Mouse (Mus musculus) heart, postnatal 14 days (tissue): ENCODE data around the gene Gm20388. TPM values are rescaled to one million over a fixed set of nuclear protein-coding genes. Genes with fewer than 3 reads are reported as not detected.

Source experiments
- DNase-seq, 2 experiments: peaks; one replicate each; pipeline ENCODE4 v3.0.0; 2021 to 2022
- intact Hi-C: fragments of 180-260 bp; cut with DNase I; formaldehyde crosslinking; loops from one replicate; pipeline ENCODE4 v1.15.1; 2025
- total RNA-seq, 2 experiments: library from RNA; stranded (reverse); gene quantifications; 2 replicates each; pipeline ENCODE4 v1.2.3; 2021

The Gm20388 gene
- total RNA-seq, 2 experiments from 2014 or later: 0.24 TPM; not detected in 1

GRCm38 (mm10) chr8:120847279-120847678 is 936.6 kb downstream of the Gm20388 start:
- DNase-seq: no peak
- intact Hi-C loops: no loop called here

GRCm38 (mm10) chr8:120847735-120848134 is 937.1 kb downstream of the Gm20388 start:
- intact Hi-C loops: no loop called here
- DNase-seq: no peak

- no peak for DNase-seq
- intact Hi-C loops: no loop called here
These were observed 937.8 kb downstream of the Gm20388 start for GRCm38 (mm10) chr8:120848434-120848833.

GRCm38 (mm10) chr8:120851411-120851810 is 940.8 kb downstream of the Gm20388 start:
- intact Hi-C loops: no loop called here
- no peak for DNase-seq

- intact Hi-C loops: no loop called here
- no peak for DNase-seq
These were observed 949.2 kb downstream of the Gm20388 start for GRCm38 (mm10) chr8:120859881-120860280.

GRCm38 (mm10) chr8:120860423-120861126 is 949.9 kb downstream of the Gm20388 start:
- no peak for DNase-seq
- intact Hi-C loops: no loop called here

GRCm38 (mm10) chr8:120863683-120864082 is 953.0 kb downstream of the Gm20388 start:
- intact Hi-C loops: no loop called here
- no peak for DNase-seq

- intact Hi-C loops: no loop called here
These were observed 956.7 kb downstream of the Gm20388 start for GRCm38 (mm10) chr8:120867386-120867785.

GRCm38 (mm10) chr8:120872661-120873060 is 962.0 kb downstream of the Gm20388 start:
- no peak for DNase-seq
- intact Hi-C loops: no loop called here

More at GRCm38 (mm10) chr8:120867386-120867785, 956.7 kb downstream of the Gm20388 start:
- no peak for DNase-seq

GRCm38 (mm10) chr8:120876010-120876918 is 965.6 kb downstream of the Gm20388 start:
- DNase-seq: no peak
- intact Hi-C loops: no loop called here

- intact Hi-C loops: no loop called here
- DNase-seq: no peak
These were observed 966.4 kb downstream of the Gm20388 start for GRCm38 (mm10) chr8:120877005-120877404.

GRCm38 (mm10) chr8:120879928-120880327 is 969.3 kb downstream of the Gm20388 start:
- intact Hi-C loops: no loop called here
- DNase-seq: no peak

- intact Hi-C loops: no loop called here
- no peak for DNase-seq
These were observed 971.0 kb downstream of the Gm20388 start for GRCm38 (mm10) chr8:120881634-120882033.

GRCm38 (mm10) chr8:120882657-120883056 is 972.0 kb downstream of the Gm20388 start:
- no peak for DNase-seq
- intact Hi-C loops: no loop called here

GRCm38 (mm10) chr8:120883369-120883768 is 972.7 kb downstream of the Gm20388 start:
- intact Hi-C loops: no loop called here
- DNase-seq: no peak

- intact Hi-C loops: no loop called here
These were observed 973.2 kb downstream of the Gm20388 start for GRCm38 (mm10) chr8:120883853-120884252.

GRCm38 (mm10) chr8:120884881-120885280 is 974.2 kb downstream of the Gm20388 start:
- intact Hi-C loops: no loop called here
- no peak for DNase-seq

More at GRCm38 (mm10) chr8:120883853-120884252, 973.2 kb downstream of the Gm20388 start:
- DNase-seq: no peak

- DNase-seq: no peak
- intact Hi-C loops: no loop called here
These were observed 976.6 kb downstream of the Gm20388 start for GRCm38 (mm10) chr8:120887254-120887653.

GRCm38 (mm10) chr8:120888005-120888404 is 977.4 kb downstream of the Gm20388 start:
- no peak for DNase-seq
- intact Hi-C loops: no loop called here

GRCm38 (mm10) chr8:120889189-120889588 is 978.5 kb downstream of the Gm20388 start:
- intact Hi-C loops: no loop called here
- DNase-seq: no peak

- intact Hi-C loops: no loop called here
- DNase-seq: no peak
These were observed 979.4 kb downstream of the Gm20388 start for GRCm38 (mm10) chr8:120890068-120890467.
